Mouse (Mus musculus) lung, embryonic 16.5 days (tissue): ENCODE results near the gene Ccdc144b. TPM values are rescaled to one million over a fixed set of nuclear protein-coding genes. Genes with fewer than 3 reads are reported as not detected.
A peak's percentile ranks its signal among the peaks of the same experiment; 100 is the strongest.

Experiments
- ATAC-seq: fragments of 200-750 bp; cut with Nextera tagmentation; 2 replicates; pipeline ENCODE4 v1.8.0; 2017; ENCODE audit warnings: low read depth, mild to moderate bottlenecking, moderate library complexity
- H3K27ac ChIP-seq: fragments of 300-500 bp; sonication (generic); 2 replicates; pipeline ENCODE4 v1.5.1; 2014; ENCODE audit warnings: mild to moderate bottlenecking, control low read depth, low read length
- H3K27me3 ChIP-seq: fragments of 300-500 bp; sonication (generic); 2 replicates; pipeline ENCODE4 v1.6.1; 2014; ENCODE audit warnings: low read depth, low read length, mixed read lengths; ENCODE audit not compliant: control insufficient read depth, insufficient read depth
- H3K36me3 ChIP-seq: fragments of 300-500 bp; sonication (generic); 2 replicates; pipeline ENCODE4 v1.6.1; 2014; ENCODE audit warnings: low read length; ENCODE audit not compliant: control insufficient read depth, insufficient read depth
- H3K4me1 ChIP-seq: fragments of 300-500 bp; sonication (generic); replicated peaks from 2 replicates; pipeline ENCODE4 v1.6.1; 2014; ENCODE audit warnings: low read length, mixed read lengths; ENCODE audit not compliant: control insufficient read depth, insufficient read depth
- H3K4me2 ChIP-seq: fragments of 300-500 bp; sonication (generic); 2 replicates; pipeline ENCODE4 v1.6.1; 2014; ENCODE audit warnings: low read depth, low read length, control low read depth
- H3K4me3 ChIP-seq: fragments of 300-500 bp; sonication (generic); 2 replicates; pipeline ENCODE4 v1.5.1; 2014; ENCODE audit warnings: mild to moderate bottlenecking, low read length, control low read depth
- H3K9ac ChIP-seq: fragments of 300-500 bp; sonication (generic); 2 replicates; pipeline ENCODE4 v1.6.1; 2014; ENCODE audit warnings: low read length, control low read depth
- H3K9me3 ChIP-seq: fragments of 300-500 bp; sonication (generic); 2 replicates; pipeline ENCODE4 v1.6.1; 2016; ENCODE audit warnings: low read length; ENCODE audit not compliant: control insufficient read depth
- WGBS: fragments of 180-500 bp; shearing (Covaris S2); extraction: QIAGEN DNeasy Blood & Tissue Kit; methylation state at CpG from one replicate; pipeline ENCODE4 v1.1.7; 2014; 5-methylcytosine and 5-hydroxymethylcytosine counted together
- polyA plus RNA-seq: library from polyadenylated mRNA; unstranded; fragments of >200 nt; fragmentation: Nextera tagmentation; extraction: Ambion mirVana; gene quantifications from 2 replicates; pipeline ENCODE4 v1.2.1, GENCODE M21; 2015

Gene Ccdc144b
- polyA plus RNA-seq, 1 experiment from 2014 or later = not detected

GRCm38 (mm10) chr3:36000275-36001239, 52.8 kb downstream of the Ccdc144b start, which contains the start of gene Mccc1:
TSS of gene Mccc1 (minus strand) at chr3:36000678.
- H3K9ac ChIP-seq = peak within 1 kb of the TSS; percentile 67
- peak within 1 kb of the TSS; percentile 78 for H3K27ac ChIP-seq
- peak within 1 kb of the TSS; percentile 81 for H3K4me2 ChIP-seq
- H3K27me3 ChIP-seq = no peaks in the 10 kb centered on the region
- WGBS = 2% methylated on average over 39 of the region's 39 CpGs
- H3K4me3 ChIP-seq = peak within 1 kb of the TSS; percentile 56
- H3K4me1 ChIP-seq = peaks cover 3% of the 10 kb centered on the region; the same call in 1 of the 2 replicates
- no peaks in the 10 kb centered on the region for H3K9me3 ChIP-seq
- peaks cover 2% of the 10 kb centered on the region; the same call in 1 of the 2 replicates for H3K36me3 ChIP-seq
- peak; percentile 100 for ATAC-seq

- Histone ChIP-seq H3K9me3 (no peaks in the 10 kb centered on the region), H3K36me3 (peaks cover 11% of the 10 kb centered on the region), H3K4me3 (no peak overlapping the region), H3K4me1 (peaks cover 3% of the 10 kb centered on the region; the same call in 1 of the 2 replicates), H3K4me2 (no peak overlapping the region), H3K9ac (no peak overlapping the region), H3K27ac (no peak overlapping the region), H3K27me3 (no peaks in the 10 kb centered on the region)
- ATAC-seq = no peak
- 60% methylated on average over 11 of the region's 11 CpGs for WGBS
These were observed 58.5 kb downstream of the Ccdc144b start for GRCm38 (mm10) chr3:35994552-35995531.

GRCm38 (mm10) chr3:35990715-35991114, 62.6 kb downstream of the Ccdc144b start:
- H3K36me3 ChIP-seq = peaks cover 16% of the 10 kb centered on the region
- H3K9me3 ChIP-seq = no peaks in the 10 kb centered on the region
- WGBS = 87% methylated on average over 7 of the region's 7 CpGs
- no peak overlapping the region for H3K4me2 ChIP-seq
- ATAC-seq = no peak
- no peak overlapping the region for H3K4me3 ChIP-seq
- no peaks in the 10 kb centered on the region for H3K4me1 ChIP-seq
- H3K27me3 ChIP-seq = no peaks in the 10 kb centered on the region
- no peak overlapping the region for H3K9ac ChIP-seq
- H3K27ac ChIP-seq = no peak overlapping the region

GRCm38 (mm10) chr3:35988031-35988430, 65.3 kb downstream of the Ccdc144b start:
- Histone ChIP-seq H3K9me3 (no peaks in the 10 kb centered on the region), H3K36me3 (peaks cover 18% of the 10 kb centered on the region), H3K27me3 (no peaks in the 10 kb centered on the region), H3K4me1 (no peaks in the 10 kb centered on the region), H3K4me2 (no peak overlapping the region), H3K27ac (no peak overlapping the region), H3K4me3 (no peak overlapping the region), H3K9ac (no peak overlapping the region)
- ATAC-seq = no peak
- WGBS = 92% methylated on average over 6 of the region's 6 CpGs

GRCm38 (mm10) chr3:35986266-35986665, 67.1 kb downstream of the Ccdc144b start:
- 92% methylated on average over 6 of the region's 6 CpGs for WGBS
- no peaks in the 10 kb centered on the region for H3K4me1 ChIP-seq
- H3K4me2 ChIP-seq = no peak overlapping the region
- peaks cover 23% of the 10 kb centered on the region for H3K36me3 ChIP-seq
- ATAC-seq = no peak
- no peak overlapping the region for H3K27ac ChIP-seq
- no peaks in the 10 kb centered on the region for H3K27me3 ChIP-seq
- no peaks in the 10 kb centered on the region for H3K9me3 ChIP-seq
- no peak overlapping the region for H3K4me3 ChIP-seq
- no peak overlapping the region for H3K9ac ChIP-seq

GRCm38 (mm10) chr3:35973551-35973950, 79.8 kb downstream of the Ccdc144b start:
- Histone ChIP-seq H3K9me3 (no peaks in the 10 kb centered on the region), H3K4me1 (no peaks in the 10 kb centered on the region), H3K4me3 (no peak overlapping the region), H3K4me2 (no peak overlapping the region), H3K27ac (no peak overlapping the region), H3K27me3 (no peaks in the 10 kb centered on the region), H3K9ac (no peak overlapping the region), H3K36me3 (peaks cover 13% of the 10 kb centered on the region)
- WGBS = 63% methylated on average over 7 of the region's 7 CpGs
- ATAC-seq = no peak

- Histone ChIP-seq H3K27ac (no peak overlapping the region), H3K4me2 (no peak overlapping the region), H3K9ac (no peak overlapping the region), H3K4me3 (no peak overlapping the region), H3K27me3 (no peaks in the 10 kb centered on the region), H3K4me1 (no peaks in the 10 kb centered on the region), H3K36me3 (peaks cover 13% of the 10 kb centered on the region), H3K9me3 (no peaks in the 10 kb centered on the region)
- 78% methylated on average over 4 of the region's 4 CpGs for WGBS
- no peak for ATAC-seq
These were observed 80.4 kb downstream of the Ccdc144b start for GRCm38 (mm10) chr3:35972985-35973384.

GRCm38 (mm10) chr3:35971149-35971548, 82.2 kb downstream of the Ccdc144b start:
- no peak overlapping the region for H3K4me3 ChIP-seq
- H3K27me3 ChIP-seq = no peaks in the 10 kb centered on the region
- H3K36me3 ChIP-seq = peaks cover 13% of the 10 kb centered on the region
- H3K4me1 ChIP-seq = no peaks in the 10 kb centered on the region
- ATAC-seq = no peak
- 90% methylated on average over 12 of the region's 12 CpGs for WGBS
- no peak overlapping the region for H3K9ac ChIP-seq
- H3K9me3 ChIP-seq = no peaks in the 10 kb centered on the region
- no peak overlapping the region for H3K27ac ChIP-seq
- no peak overlapping the region for H3K4me2 ChIP-seq

- Histone ChIP-seq H3K4me3 (no peak overlapping the region), H3K4me2 (no peak overlapping the region), H3K4me1 (no peaks in the 10 kb centered on the region), H3K9ac (no peak overlapping the region), H3K27me3 (no peaks in the 10 kb centered on the region), H3K9me3 (no peaks in the 10 kb centered on the region), H3K36me3 (peaks cover 13% of the 10 kb centered on the region), H3K27ac (no peak overlapping the region)
- 90% methylated on average over 4 of the region's 4 CpGs for WGBS
- no peak for ATAC-seq
These were observed 82.9 kb downstream of the Ccdc144b start for GRCm38 (mm10) chr3:35970441-35970840.
